Mouse (Mus musculus) intestine, postnatal 0 days (tissue): Measurements from ENCODE around the gene Stac3. TPM values are rescaled to one million over a fixed set of nuclear protein-coding genes. Genes with fewer than 3 reads are reported as not detected.

Experiments
- ATAC-seq: fragments of 200-750 bp; cut with Nextera tagmentation; 2 replicates; pipeline ENCODE4 v1.8.0; 2017; ENCODE audit warnings: mild to moderate bottlenecking, moderate TSS enrichment, moderate library complexity
- H3K27ac ChIP-seq: fragments of 300-500 bp; sonication (generic); 2 replicates; pipeline ENCODE4 v1.5.1; 2014; ENCODE audit warnings: mild to moderate bottlenecking, low read depth, low read length, moderate library complexity
- H3K27me3 ChIP-seq: fragments of 300-500 bp; sonication (generic); replicated peaks from 2 replicates; pipeline ENCODE4 v1.6.1; 2014; ENCODE audit warnings: low read length, mixed read lengths; ENCODE audit not compliant: control insufficient read depth, insufficient read depth
- H3K36me3 ChIP-seq: fragments of 300-500 bp; sonication (generic); 2 replicates; pipeline ENCODE4 v1.6.1; 2014; ENCODE audit warnings: mild to moderate bottlenecking, moderate library complexity; ENCODE audit not compliant: control insufficient read depth, insufficient read depth
- H3K4me1 ChIP-seq: fragments of 300-500 bp; sonication (generic); replicated peaks from 2 replicates; pipeline ENCODE4 v1.6.1; 2014; ENCODE audit warnings: antibody characterized with exemption, low read length, mixed read lengths; ENCODE audit not compliant: control insufficient read depth, insufficient read depth
- H3K4me2 ChIP-seq: fragments of 300-500 bp; sonication (generic); replicated peaks from 2 replicates; pipeline ENCODE4 v1.6.1; 2014; ENCODE audit warnings: low read depth, mild to moderate bottlenecking, moderate library complexity
- H3K4me3 ChIP-seq: fragments of 300-500 bp; sonication (generic); 2 replicates; pipeline ENCODE4 v1.5.1; 2014; ENCODE audit warnings: low read depth, low read length
- H3K9ac ChIP-seq: fragments of 300-500 bp; sonication (generic); 2 replicates; pipeline ENCODE4 v1.6.1; 2014; ENCODE audit warnings: mild to moderate bottlenecking, low read depth, low read length
- H3K9me3 ChIP-seq: fragments of 300-500 bp; sonication (generic); 2 replicates; pipeline ENCODE4 v1.6.1; 2016; ENCODE audit warnings: mixed run types; ENCODE audit not compliant: control insufficient read depth
- CTCF ChIP-seq: sonication (generic); IDR thresholded peaks from 2 replicates; pipeline ENCODE4 v1.5.1; 2016; ENCODE audit warnings: low read depth, mild to moderate bottlenecking, control low read depth, antibody characterized with exemption, moderate library complexity
- WGBS: fragments of 180-500 bp; shearing (Covaris S2); extraction: QIAGEN DNeasy Blood & Tissue Kit; methylation state at CpG from one replicate; pipeline ENCODE4 v1.1.7; 2014; 5-methylcytosine and 5-hydroxymethylcytosine counted together
- polyA plus RNA-seq: library from polyadenylated mRNA; unstranded; fragments of >200 nt; fragmentation: Nextera tagmentation; extraction: Ambion mirVana; gene quantifications from 2 replicates; pipeline ENCODE4 v1.2.1, GENCODE M21; 2015

Gene Stac3
- polyA plus RNA-seq, 1 experiment from 2014 or later = 0.17 TPM

DNA sequence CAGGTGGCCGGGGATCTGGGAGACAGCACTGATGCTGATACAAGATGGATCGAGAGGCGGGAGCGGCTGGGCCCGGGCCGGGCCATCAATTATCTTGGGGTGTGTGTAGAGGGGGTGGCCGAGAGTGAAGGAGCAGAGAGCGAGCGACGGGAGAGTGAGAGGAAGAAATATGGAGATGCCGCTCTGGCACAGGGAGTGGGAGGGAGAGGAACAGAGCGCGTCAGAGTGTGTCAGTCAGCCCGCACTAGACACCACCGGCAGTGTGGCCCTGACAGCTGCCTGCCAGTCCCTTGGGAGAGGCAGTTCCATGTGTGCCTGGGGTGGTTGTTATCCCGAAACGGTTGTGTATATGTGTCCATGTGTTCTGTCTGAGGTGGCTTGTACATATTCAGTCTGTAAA is 26.0 kb downstream of the Stac3 start:
- Histone ChIP-seq H3K9me3 (no peaks in the 10 kb centered on the region), H3K4me3 (no peak overlapping the region), H3K4me2 (no peak overlapping the region), H3K36me3 (no peaks in the 10 kb centered on the region), H3K9ac (no peak overlapping the region), H3K27ac (no peak overlapping the region), H3K27me3 (peaks cover 88% of the 10 kb centered on the region), H3K4me1 (peaks cover 3% of the 10 kb centered on the region; the same call in 1 of the 2 replicates)
- WGBS = 8% methylated on average over 17 of the region's 17 CpGs
- no peak for ATAC-seq
- TF ChIP-seq CTCF = no peak

DNA sequence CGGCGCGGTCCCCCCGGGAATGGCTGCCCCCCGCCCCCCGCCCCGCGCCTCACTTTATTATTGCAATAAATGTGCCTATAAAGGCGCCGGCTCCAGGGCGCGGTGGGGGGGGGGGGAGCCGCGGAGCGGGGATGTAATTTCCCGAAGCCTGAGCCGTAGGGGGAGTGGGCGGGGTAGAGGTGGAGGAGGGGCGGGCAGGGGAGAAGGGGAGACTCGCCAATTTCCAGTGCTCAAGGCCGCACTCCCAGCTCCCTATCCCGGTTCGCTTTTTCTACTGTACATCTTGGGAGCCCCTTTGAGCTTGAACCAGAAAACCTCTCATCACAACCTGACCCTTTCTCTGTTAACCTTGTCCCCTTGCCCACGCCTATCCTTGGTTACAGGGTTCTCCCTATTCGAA is 29.5 kb downstream of the Stac3 start:
- Histone ChIP-seq H3K9me3 (no peaks in the 10 kb centered on the region), H3K27ac (no peak overlapping the region), H3K4me3 (no peak overlapping the region), H3K4me2 (no peak overlapping the region), H3K9ac (no peak overlapping the region), H3K4me1 (peaks cover 7% of the 10 kb centered on the region), H3K36me3 (no peaks in the 10 kb centered on the region), H3K27me3 (peaks cover 99% of the 10 kb centered on the region)
- ATAC-seq = no peak
- TF ChIP-seq CTCF = no peak
- 2% methylated on average over 19 of the region's 25 CpGs for WGBS

DNA sequence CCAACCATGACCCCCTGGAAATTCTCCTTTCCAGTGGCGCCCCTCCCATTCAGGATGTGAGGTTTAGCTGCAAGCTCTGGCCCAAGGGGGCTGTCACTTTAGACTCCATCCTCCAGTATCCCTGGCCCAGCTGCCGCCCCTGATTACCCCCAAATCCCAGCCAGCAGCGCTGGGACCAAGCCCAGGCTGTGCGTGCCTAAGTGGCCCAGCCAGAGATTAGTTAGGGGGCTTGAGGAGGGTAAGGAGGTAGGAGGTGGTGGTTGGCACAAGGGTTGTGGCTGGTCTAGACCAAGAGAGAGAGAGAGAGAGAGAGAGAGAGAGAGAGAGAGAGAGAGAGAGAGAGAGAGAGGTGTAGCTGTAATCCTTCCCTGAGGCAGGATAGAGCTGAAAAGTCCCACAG is 30.1 kb downstream of the Stac3 start:
- Histone ChIP-seq H3K27me3 (peaks cover 99% of the 10 kb centered on the region), H3K9ac (no peak overlapping the region), H3K4me1 (peaks cover 3% of the 10 kb centered on the region; the same call in 1 of the 2 replicates), H3K9me3 (no peaks in the 10 kb centered on the region), H3K4me2 (no peak overlapping the region), H3K36me3 (no peaks in the 10 kb centered on the region), H3K4me3 (no peak overlapping the region), H3K27ac (no peak overlapping the region)
- no peak for TF ChIP-seq CTCF
- ATAC-seq = no peak
- WGBS = 7% methylated on average over 4 of the region's 4 CpGs

DNA sequence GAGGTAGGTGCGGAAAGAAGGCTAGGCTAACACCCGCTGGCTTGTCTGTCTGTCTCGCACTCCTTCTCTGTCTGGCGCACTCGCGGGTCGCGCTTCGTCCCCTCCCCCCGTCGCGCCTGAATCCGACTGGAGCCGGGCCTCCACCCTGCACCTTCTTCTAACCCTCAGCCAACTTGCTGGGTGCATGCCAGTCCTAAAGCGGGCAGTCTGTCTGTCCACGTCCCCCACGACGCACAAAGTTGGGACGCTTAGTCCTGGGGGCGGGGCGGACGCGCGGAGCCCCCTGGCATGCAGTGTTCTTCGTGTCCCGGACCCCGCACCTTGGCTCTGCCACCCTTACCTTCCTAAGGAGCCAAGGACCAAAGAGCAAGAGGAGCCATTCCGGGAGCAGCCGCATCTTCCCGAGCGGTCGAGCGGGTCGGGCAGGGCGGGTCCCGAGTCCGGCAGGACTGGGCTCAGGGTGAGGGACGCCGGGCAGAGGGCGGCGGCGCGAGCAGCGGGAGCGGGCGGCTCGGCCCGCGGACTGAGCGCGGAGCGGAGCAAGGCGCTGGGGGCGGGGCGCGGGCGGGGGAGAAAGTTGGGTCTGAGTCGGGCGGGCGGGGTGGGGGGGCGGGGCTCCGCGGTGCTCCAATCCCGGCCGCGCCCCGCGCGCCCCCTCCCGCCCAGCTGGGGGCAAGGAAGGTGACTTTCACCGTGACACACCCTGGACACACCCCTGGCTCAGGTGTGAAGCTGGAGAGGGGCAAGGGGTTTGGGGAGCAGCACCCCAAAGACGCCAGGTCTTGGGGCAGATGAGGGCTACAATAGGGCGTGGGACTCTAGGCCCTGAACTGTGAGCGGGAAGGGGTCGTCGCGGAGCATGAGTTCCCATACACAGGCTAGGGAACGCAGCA is 32.8 kb downstream of the Stac3 start, which contains the start of gene Nxph4:
Gene Nxph4, minus strand, starts transcription at position 524 of the 893 bp plus-strand sequence.
- peaks cover 10% of the 10 kb centered on the region; the same call in 1 of the 2 replicates for H3K36me3 ChIP-seq
- no peak within 1 kb of the TSS for H3K27ac ChIP-seq
- 0 out of 2 replicates have a peak, but pooled peaks have one; percentile 12 for ATAC-seq
- TF ChIP-seq CTCF = no peak
- under 1% methylated on average over 50 of the region's 78 CpGs for WGBS
- H3K9me3 ChIP-seq = no peaks in the 10 kb centered on the region
- H3K9ac ChIP-seq = 0 out of 2 replicates have a peak within 1 kb of the TSS, but pooled peaks have one; percentile 11
- peak within 1 kb of the TSS; percentile 75 for H3K4me2 ChIP-seq
- peaks cover 78% of the 10 kb centered on the region for H3K27me3 ChIP-seq
- peak within 1 kb of the TSS; percentile 44 for H3K4me3 ChIP-seq
- peaks cover 3% of the 10 kb centered on the region; the same call in 1 of the 2 replicates for H3K4me1 ChIP-seq

DNA sequence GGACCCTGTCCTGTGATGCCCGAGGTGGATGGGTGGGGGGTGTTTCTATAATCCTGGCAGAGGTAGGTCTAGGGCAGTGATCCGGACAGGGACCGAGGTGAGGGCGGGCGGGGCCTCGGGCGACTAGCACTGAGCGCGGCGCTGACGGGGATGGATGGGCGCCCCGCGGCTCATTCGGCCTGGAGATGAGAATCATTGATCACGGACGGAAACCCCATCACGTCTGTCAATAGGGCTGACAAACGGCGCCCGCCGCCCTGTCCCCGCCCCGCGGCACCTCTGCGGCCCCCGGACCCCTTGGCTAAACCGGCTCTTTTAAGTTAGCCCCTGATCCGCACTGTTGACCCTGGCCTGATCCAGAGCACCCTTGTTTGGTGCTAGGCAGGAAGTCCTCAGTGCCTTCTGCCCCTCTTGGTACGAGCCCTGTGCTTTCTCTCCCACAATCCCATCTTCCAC is 33.5 kb downstream of the Stac3 start:
- Histone ChIP-seq H3K9ac (no peak overlapping the region), H3K27me3 (peaks cover 71% of the 10 kb centered on the region), H3K27ac (no peak overlapping the region), H3K9me3 (no peaks in the 10 kb centered on the region), H3K36me3 (peaks cover 17% of the 10 kb centered on the region), H3K4me2 (peak overlapping the region; percentile 75), H3K4me1 (peaks cover 3% of the 10 kb centered on the region; the same call in 1 of the 2 replicates), H3K4me3 (peak overlapping the region; percentile 44)
- TF ChIP-seq CTCF = no peak
- under 1% methylated on average over 24 of the region's 30 CpGs for WGBS
- no peak for ATAC-seq

DNA sequence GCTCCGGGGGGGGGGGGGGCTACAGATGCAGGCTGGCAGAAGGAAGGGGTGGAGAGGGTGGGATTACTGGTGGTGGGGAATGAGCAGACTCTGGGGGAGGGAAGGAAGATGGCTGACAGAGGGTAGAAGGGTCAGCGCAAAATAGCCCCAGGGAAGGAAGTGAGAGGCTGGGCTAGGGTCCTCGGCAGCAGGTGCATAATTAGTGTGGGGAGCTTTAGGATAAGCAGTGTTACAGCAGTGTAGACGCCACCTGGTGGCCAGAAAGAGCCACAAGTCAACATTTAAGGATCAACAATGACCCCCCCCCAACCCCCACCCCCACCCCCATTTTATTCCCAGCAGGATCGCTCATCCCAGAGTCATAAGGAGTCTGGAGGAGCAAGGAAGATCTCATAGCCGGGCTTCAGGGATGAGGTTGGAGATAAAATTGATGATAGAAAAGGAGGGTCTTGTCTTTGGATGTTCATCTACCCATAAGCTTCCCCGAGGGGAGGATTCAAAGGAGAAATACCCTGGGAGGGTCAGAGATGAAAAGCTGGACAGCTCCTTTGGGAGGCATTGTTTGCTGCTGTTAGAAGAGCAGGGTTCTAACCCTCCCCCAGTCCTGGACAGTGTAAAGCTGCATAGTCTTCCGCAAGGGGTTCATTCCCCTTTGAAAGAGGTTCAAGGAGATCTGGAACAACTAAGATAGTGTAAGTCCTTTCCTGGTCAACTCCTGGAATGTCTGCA is 35.3 kb downstream of the Stac3 start:
- H3K9ac ChIP-seq = no peak overlapping the region
- no peak for ATAC-seq
- no peak overlapping the region for H3K4me3 ChIP-seq
- no peak overlapping the region for H3K27ac ChIP-seq
- H3K27me3 ChIP-seq = peaks cover 53% of the 10 kb centered on the region
- H3K36me3 ChIP-seq = peaks cover 35% of the 10 kb centered on the region
- peaks cover 3% of the 10 kb centered on the region; the same call in 1 of the 2 replicates for H3K4me1 ChIP-seq
- H3K9me3 ChIP-seq = no peaks in the 10 kb centered on the region
- 16% methylated on average over 8 of the region's 8 CpGs for WGBS
- no peak overlapping the region for H3K4me2 ChIP-seq
- TF ChIP-seq CTCF = peak; percentile 71
